Mouse (Mus musculus) testis, postnatal 14 days (tissue): ENCODE results near the gene Nfkbid.
A peak's percentile ranks its signal among the peaks of the same experiment; 100 is the strongest.

Source experiments
- DNase-seq: peaks from one replicate; pipeline ENCODE4 v3.0.0; 2021; ENCODE audit warnings: low spot score

The Nfkbid gene

DNA sequence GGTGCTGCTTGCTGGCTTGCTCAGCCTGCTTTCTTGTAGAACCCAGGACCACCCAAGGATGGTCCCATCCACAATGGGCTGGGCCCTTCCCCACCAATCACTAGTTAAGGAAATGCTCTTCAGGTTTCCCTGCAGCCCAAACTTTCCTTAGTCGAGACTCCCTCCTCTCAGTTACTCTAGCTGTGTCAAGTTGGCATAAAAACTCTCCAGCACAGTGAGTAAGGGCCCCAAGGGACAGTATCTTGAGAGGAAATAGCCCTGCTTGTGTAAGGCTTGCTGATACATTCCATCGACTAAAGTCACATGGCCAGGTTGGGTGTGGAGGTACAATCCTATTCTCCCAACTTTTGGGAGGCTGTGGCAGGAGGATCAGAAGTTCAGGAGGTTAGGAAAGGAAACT lies 8.7 kb downstream of the Nfkbid start:
- no peak for DNase-seq

DNA sequence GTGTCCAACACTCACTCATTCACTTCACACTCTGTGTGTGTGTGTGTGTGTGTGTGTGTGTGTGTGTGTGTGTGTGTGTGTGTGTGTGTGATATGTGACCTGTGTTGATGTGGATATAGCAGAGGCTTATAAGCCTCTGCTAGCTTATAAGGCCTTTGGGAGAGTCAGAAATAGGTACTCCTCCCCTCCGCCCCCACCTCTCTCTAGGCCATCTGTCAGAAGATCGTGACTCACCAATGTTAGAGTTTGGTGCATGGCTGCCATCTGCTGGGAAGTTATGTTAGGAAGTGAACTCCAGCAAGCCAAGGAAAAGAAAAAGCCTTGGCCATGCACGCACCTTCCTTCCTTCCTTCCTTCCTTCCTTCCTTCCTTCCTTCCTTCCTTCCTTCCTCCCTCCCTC lies 10.3 kb downstream of the Nfkbid start:
- DNase-seq: no peak

DNA sequence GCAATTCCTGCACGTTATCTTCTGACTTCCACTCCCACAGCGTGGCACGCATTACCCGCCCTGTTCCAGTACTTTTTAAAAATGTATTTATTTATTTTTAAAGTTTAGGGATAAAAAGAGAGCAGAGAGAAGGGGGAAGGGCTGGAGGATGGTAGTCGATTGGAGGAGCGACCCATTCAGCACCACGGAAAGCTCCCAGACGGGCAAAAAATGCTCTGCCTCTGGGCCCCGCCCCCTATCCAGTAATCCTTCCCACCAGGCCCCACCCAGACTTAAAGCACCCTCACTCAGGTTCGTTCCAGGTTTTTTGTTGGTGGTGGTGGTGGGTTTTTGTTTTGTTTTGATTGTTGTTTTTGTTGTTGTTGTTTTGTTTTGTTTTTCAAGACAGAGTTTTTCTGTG lies 12.7 kb downstream of the Nfkbid start:
- DNase-seq: no peak

DNA sequence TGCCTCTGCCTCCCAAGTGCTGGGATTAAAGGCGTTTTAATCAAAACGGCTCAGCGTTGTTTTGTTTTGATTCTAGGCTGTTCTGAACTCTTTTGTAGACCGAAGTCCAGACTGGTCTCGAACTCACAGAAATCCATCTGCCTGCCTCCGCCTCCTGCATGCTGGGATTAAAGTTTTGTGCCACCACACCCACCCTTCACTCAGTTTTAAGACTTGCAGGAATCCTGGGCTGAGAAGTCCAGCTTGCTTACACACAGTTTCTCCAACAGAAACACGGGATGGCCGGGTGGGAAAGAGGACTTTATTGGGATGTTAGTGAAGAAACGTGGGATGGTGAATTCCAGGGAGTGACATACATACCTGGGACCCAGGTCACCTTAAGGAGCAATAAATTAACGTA lies 13.2 kb downstream of the Nfkbid start:
- no peak for DNase-seq

DNA sequence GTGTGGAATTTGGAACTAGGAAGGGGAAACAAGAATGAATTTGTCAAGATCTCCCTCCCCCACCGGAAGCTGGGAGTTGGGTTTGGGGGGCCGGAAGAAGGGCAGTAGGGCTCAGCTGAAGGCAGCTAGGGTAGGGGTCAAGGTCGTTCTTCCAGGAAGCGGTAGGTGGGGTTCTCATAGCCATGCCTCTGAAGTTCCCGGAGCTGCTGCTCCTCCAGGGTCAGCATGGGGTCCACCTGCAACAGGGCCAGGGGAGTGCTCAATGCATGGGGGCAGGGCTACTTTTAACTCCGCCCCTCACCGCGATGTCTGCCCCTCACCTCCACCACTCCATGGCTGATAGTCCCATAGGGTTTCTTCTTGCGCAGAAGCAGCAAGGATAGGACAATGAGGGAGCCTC lies 13.6 kb downstream of the Nfkbid start:
- DNase-seq: no peak

DNA sequence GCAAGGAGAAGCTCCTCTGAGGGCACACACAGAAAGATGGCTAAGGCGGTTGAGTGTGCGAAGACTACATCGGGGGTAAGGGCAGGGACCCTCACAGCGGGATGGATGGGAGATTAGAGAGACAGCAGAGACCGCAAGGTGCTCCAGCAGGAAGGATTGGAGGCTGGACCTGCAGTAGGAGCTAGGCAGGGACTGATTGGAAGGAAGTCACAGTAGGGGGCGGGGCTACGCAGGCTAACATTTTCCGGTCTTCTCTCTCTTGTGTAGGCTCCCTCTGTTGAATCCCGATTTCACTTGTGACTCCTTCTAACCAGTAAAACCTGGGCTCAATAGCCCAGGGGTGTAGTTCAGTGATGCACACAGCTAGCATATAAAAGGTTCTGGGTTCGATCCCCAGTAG lies 15.3 kb downstream of the Nfkbid start:
- DNase-seq: no peak

DNA sequence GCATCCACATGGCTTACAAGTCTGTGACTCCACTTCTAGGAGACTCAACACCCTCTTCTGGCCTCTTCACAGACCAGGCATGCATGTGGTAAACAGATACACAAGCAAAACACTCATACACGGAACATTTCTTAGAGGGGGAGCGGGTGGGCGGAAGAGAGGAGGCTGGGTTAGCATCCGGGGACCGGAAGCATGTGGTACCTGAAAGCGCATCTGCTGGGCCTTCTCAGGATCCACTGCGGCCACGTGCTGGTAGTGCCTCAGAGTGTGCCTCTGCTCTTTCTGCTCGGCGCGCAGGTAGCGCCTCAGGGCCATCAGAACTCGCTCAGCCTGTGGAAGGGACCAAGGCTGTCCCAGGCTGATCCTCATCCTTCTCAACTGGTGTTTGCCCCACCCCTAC lies 18.2 kb downstream of the Nfkbid start:
- no peak for DNase-seq

DNA sequence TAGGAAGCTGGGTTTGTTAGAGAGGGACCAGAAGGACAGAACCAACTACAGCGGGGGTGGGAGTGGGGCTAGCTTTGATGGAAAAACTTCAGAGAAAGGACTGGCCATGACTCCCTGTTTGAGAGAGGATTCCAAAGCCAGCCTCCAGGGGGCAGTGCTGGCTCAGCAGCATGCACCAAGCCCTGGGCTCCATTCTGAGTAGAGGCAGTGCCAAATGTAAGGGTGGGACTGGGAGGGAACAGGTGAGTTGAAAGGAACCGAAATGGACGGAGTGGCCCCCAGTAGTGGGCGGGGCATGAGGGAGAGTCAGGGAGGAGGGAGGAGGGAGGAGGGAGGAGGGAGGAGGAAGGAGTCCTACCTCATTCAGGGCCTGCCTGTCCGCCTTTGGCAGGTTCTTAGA lies 19.2 kb downstream of the Nfkbid start:
- no peak for DNase-seq

DNA sequence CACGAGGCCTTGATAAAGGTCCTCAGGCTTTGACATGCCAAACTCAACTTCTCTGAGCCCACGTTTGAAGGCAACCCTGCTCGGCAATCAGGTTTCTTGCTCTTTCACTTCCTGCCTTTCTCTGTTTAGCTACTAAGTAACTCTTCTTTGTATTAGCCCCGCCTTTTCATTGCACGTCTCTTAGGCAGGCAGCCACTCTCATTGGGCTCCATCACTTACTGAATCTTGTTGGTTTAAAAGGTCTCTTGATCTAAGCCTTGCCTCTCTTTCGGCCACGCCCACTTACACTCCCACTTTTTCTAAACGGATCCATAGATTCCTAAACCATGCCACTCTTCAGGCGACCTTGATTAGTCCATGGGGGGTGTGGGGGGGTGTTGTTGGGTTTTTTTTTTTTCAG lies 22.2 kb downstream of the Nfkbid start:
- no peak for DNase-seq

DNA sequence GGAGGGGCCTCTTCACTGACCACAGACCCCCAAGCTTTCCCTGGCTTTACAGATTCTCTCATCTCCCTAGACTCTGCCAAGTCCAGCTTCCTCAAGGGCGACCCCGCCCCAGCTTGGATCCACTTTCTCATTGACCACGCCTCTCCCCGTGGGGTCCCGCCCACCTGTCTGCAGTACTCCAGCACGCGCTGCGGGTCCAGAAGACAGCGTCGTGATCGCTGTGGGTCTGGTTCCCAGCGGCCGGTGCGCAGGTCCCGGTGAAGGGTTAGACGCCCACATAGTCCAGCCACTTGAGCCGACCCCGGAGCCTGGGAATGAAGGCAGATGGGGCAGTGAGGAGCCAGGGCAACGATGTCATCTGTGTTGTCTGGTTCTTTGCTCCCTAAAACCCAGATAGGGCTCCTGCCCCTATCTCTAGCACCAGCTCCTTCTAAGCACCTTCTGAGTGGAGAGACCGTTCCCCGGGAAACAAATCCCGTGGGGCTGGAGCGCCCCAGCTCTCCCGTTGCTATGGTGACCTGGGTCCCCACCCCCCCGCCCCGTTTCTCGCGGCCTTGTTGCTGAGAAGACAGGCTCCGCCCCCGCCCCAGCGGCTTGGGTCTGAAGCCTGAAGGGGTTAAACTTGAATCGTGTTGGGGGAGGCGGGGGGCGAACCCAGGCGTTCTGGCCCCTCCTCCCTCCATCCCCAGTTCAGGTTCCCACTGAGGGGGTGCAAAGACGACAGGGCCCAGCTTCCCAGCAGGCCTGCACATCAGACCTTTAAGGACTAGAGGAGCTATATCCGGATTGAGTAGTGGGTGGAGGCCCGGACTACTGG lies 22.8 kb downstream of the Nfkbid start:
- DNase-seq: peak; percentile 62

DNA sequence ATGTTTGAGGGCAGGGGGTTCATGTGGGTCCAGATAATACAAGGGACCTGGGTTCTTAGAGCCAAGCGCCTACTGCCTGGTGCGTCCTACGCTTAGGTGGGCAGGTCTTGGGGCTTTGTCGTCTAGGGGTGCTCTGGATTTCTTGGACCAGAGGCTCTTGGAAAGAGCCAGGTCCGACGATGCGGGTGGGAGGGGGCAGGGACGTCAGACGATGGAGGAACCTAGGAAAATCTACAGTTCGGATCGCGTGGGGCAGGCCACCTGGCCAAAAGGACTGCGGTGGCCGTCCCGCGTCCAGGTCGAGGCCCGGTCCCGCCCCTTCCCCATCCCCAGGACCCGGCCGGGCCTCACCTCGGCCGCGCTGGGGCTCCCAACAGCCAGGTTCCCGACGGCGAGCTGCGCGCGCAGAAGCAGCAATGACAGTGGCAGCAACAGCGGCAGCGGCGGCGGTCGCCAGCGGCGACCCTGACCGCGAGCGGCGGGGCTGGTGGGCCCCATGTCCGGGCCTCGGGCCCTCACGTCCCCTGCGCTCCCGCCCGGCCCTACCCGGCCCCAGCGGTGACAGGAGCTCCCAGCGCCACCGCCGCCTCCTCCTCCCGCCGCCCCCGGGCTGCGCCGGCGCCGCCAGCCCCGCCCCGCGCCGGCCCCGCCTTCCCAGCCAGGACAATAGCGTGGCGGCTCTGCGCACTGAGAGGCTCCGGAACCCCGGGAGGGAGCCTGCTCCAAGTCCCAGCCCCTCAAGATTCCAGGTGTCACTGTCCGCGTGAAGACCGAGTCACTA lies 23.6 kb downstream of the Nfkbid start, which contains the start of gene Aplp1:
TSS of gene Aplp1 (minus strand) at position 565 of the 781 bp plus-strand sequence.
- no peak for DNase-seq

DNA sequence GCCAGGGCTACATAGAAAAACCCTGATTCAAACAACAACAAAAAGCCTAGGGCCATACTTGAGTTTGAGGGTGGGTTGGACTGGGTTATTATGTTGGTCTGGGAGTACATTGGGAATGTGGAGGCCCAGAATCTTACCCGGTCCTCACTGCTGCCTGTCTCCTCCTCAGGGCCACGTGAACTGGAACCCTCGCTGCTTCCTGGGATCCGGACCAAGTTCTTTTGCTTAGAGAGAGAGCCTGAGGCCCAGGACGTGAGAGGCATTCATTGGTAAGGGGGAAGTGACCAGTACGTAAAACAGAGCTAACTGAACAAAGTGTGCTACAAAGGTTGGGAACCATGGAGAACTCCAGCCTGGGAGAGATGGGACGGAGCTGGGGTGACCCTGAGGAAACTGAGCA lies 28.7 kb downstream of the Nfkbid start:
- DNase-seq: no peak

DNA sequence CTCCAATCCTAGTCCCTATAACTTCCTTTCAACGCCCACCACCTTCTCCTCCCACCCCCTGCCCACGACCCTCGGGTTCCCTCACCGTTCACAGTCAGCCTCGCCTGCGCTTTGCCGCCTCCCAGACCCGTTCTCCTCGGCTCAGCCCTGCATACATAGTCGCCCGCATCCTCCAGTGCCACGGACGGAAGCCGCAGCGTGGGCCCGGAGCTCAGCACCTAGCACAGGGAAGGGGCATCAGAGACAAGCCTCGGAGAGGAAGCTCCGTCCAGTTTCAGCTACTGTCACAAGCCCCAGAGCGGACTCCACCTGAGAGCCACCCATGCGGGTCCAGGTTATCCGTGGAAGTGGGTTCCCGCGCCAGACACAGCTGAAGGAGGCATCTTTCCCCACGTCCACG lies 31.8 kb downstream of the Nfkbid start:
- no peak for DNase-seq

DNA sequence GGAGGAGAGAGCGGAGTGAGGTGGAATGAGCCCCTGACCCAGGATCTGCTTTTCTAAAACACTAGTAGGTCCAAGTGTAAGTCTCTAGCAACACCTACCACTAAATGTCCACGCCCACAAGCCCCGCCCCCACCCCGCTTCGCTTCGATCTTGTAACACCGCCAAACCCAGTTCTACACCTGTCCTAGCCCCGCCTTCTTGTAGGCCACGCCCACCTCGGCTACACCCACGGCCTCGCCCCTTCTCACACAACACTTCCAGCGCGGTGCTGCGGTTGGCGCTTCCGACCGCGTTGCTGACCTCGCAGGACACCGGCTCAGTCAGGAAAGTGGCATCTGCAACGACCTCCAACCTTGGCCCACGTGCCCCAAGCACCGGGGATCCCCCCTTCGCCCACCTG lies 32.2 kb downstream of the Nfkbid start:
- DNase-seq: no peak

DNA sequence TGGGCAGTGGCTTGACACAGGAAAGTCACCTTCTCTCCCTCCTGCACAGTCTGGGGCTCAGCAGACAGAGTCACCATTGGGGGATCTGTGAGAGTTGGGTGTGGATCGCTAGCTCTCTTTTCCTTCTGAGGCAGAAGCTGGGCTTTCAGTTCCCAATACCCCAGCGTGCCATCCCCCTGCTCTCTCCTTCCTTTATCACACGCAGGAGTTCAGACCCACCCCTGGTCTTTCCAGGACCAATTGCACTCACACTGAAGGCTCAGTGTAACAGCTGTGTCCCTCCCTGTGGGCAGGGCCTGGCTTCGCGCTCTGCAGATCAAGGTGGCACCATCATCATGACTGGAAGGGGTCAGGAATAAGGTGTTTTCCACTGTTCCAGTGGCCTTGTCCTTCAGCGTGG lies 32.7 kb downstream of the Nfkbid start:
- DNase-seq: no peak

DNA sequence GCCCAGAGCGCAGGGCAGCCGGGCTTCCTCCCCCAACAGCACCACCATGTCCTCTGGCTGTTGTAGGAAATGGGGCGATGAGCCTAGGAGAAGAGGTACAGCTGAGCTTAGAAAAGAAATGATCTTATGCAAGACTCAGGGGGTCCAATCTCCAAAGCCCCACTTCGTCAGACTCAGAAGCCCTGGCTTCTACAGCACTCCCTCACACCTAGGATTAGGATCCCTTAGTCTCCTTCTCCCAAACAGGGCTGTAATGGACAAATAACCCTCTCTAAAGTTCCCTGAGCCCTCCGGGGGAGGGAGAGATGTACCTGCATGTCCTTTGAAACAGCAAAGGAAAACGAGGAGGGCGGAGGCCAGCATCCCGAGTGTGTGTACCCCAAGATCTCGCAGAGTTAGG lies 35.0 kb downstream of the Nfkbid start:
- DNase-seq: no peak

DNA sequence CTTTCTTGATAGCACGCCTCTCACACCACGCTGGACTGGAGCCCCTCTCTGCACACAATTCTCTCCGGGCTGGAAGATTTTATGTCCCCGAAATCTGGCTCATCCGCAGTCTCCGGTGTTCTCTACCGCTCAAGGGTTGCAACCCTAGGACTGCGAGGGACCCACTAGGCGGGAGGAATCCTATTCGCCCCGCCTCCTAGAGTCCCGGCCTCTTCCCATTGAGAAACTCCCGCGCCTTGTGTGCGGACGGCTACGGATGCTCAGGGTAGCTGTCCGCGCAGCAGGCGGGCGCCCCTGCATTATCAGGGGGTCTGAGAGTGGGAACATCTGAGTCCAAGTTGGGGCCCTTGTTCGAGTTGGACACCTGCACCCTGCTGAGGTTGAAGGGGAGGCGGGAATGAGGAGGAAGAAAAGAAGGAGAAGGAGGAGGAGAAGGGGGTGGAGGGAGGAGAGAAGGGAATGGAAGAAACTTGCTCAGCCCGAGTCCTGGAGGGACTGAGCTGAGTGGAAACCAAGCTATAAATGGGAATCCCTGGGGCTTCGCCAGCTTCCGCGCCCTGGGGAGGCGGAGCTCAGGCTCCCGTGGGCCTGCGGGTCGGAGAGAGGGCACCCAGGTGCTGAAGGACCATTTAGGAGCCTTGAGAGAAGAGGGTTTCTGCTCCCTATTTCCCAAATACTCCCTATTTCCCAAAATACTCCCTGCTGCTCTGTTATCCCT lies 35.5 kb downstream of the Nfkbid start:
- DNase-seq: no peak

DNA sequence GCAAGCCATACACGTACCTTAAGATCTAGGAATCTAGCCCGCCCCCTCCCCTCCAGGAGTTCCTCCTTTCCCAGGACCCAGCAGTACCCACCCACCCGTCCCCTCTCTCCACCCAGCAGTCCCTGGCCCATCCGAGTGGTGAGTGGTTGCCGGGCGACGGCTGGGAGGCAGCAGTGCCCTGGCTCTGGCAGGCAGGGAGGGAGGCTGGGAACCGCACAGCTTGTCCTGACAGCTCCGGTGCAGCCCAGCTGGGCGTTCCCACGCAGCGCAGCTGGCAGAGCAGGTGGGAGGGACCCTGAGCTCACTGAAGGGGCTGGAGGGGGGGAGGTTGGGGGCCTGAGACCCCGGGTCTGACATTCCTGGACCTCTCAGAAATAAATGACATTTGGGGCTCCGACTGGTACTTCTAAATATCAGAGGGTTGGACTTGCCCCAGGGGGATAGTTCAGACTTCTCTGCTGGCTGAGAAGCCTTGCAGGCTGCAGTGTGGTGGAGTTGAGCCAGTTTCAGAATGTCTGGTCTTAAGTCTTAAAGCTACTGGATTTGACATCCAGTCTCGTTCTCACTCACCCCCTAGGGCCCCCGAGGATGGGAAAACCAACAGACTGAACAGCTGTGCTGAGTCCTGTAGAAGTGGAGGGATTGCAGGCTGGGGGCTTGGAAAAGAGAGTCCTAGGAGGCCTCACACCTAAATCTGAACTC lies 36.2 kb downstream of the Nfkbid start, which contains the start of the genes Kirrel2 and Nphs1:
TSS of gene Kirrel2 (minus strand) at position 62 of the 702 bp plus-strand sequence.
TSS of gene Nphs1 (plus strand) at position 687 of the 702 bp plus-strand sequence.
- no peak for DNase-seq

DNA sequence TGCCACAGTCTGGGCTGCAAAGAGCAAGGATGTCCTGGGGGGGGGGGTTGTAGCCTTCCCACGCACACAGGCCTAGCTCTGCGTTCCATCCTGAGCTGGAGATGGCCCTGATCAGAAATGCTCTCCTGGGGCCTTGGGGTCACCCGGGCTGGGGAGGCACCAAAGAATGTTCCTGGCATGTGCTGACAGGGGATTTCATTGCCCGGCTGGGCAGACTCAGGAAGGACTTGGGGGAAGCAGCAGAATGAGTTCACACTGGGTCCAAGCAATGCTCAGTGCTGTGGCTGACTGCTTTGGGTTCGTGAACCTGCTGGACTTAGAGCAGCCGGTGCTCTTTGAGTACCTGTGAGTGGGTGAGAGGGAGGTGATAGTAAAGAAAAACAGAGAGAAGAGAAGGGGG lies 38.0 kb downstream of the Nfkbid start:
- no peak for DNase-seq

DNA sequence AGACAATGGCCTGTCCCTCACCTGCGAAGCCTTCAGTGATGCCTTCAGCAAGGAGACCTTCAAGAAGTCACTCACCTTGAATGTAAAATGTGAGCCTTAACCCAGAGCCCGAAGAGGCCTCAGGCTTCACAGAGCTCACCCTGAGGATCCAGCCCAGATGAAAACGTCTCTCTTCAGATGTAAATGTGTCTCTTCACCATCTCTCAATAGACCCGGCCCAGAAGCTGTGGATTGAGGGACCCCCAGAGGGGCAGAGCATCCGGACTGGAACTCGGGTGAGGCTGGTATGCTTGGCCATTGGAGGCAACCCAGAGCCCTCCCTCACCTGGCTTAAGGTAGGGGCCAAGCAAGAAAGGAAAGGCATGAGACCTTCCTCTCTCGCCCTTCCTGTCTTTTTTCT lies 42.0 kb downstream of the Nfkbid start:
- DNase-seq: no peak

DNA sequence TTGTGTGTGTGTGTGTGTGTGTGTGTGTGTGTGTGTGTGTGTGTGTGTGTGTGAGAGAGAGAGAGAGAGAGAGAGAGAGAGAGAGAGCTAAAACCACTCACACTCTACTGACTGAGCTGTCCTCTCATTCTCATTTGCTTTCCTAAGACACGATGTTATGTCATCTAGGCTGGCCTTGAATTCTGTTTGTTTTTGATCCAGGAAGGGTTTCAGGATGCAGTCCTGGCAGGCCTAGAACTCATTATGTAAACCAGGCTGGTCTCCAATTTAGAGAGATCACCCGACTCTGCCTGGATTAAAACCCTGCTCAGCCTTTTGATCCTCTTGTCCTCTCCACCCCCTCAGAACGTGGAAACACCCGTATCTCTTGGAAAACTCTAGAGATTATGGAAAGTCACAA lies 42.5 kb downstream of the Nfkbid start:
- no peak for DNase-seq

DNA sequence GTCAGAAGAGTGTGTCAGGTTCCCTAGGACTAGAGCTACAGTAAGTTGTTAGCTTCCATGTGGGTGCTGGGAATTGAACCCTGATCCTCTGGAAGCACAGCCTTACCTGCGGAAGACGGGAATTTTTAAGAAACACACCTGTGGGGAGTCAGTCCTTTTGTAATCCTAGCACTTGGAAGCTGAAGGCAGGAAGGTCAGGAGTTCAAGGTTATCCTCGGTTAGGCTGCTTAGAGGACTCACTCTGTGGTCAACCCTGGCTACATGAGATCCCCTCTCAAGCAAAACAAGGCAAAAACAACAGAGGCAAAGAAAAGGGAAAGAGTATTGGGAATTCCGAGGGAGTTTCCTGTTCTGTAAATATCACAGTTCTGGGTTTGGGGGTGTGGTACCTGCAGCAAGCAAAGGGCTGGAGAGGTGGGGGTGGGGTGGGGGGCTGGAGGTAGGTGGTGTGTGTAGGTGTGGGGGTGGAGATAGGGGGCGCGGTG lies 43.3 kb downstream of the Nfkbid start:
- DNase-seq: no peak
